9 mouse cellular contexts compared by ENCODE assay signal in the genomic region with DNA sequence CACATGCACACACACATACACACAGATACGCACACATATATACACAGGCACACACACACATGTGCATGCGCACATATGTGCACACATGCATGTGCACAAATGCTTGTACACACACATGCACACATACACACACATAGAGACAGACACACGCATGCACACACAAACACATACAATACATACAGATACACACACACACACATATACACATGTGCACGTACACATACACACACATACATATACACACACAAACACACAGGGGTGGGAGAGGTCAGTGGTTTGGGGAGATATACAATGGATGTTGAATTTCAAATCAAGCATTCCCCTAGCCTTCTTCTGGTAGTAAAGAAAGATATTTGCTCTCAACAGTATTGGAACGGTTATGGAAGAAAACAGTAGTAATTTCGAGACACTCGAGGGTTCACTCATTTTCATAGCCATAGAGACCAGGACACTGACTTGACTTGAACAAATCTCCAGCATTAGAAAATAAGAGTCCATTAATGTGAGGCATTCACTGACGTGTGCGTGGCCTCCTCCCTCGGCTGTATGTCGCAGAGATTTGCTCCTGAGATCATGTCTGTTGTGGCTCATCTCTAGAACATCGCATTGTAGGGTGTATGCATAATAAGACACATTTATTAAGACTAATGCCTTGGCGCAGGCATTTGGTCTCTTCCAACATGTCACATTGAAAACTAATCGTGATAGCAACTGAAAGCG.
A peak's percentile ranks its signal among the peaks of the same experiment; 100 is the strongest.
DNase-seq lines count a peak whose midpoint lies in the region; ATAC-seq and TF ChIP-seq lines count a peak whose summit lies in the region.
"Had no signal": no experiment of that assay in that cellular context is flagged by ENCODE, and none has a peak within 500 bp of the region (broad histone marks: within the 10 kb centered on the region; RNA-seq: fewer than 3 reads in every experiment).

No protein-coding gene starts in this region.

- no peak overlapping the region for H3K4me3 ChIP-seq in heart, embryonic 11.5 days (ENCODE audit: low read depth, low read length)
- no peak overlapping the region for H3K4me3 ChIP-seq in limb, embryonic 11.5 days (ENCODE audit: low read depth, low read length)
- no peak overlapping the region for H3K4me3 ChIP-seq in limb, embryonic 10.5 days
- peak overlapping the region; percentile 7 for H3K4me3 ChIP-seq in embryonic facial prominence, embryonic 15.5 days (replicated peaks)
- no peak overlapping the region for H3K4me3 ChIP-seq in myocyte
- H3K4me3 ChIP-seq: heart, embryonic 12.5 days had no signal

- no peaks in the 10 kb centered on the region for H3K79me2 ChIP-seq in myocyte (ENCODE audit: control insufficient read depth, insufficient read depth)

- no peak overlapping the region for H3K9ac ChIP-seq in heart, embryonic 11.5 days (ENCODE audit: low read depth, low read length)
- H3K9ac ChIP-seq in limb, embryonic 11.5 days (ENCODE audit: low read length) = no peak overlapping the region
- H3K9ac ChIP-seq in embryonic facial prominence, embryonic 15.5 days = no peak overlapping the region
- H3K9ac ChIP-seq: heart, embryonic 12.5 days had no signal

- H3K27ac ChIP-seq in heart, embryonic 11.5 days (ENCODE audit: low read depth, low read length) = no peak overlapping the region
- no peak overlapping the region for H3K27ac ChIP-seq in limb, embryonic 11.5 days (replicated peaks; ENCODE audit: low read depth, low read length)
- no peak overlapping the region for H3K27ac ChIP-seq in limb, embryonic 10.5 days
- no peak overlapping the region for H3K27ac ChIP-seq in embryonic facial prominence, embryonic 15.5 days (replicated peaks)

- peak; percentile 54 for DNase-seq in heart, adult 11 months
- peak; percentile 19 for DNase-seq in limb, embryonic 11.5 days (ENCODE audit: low spot score)
- DNase-seq in limb, embryonic 10.5 days (ENCODE audit: low spot score) = no peak
- no peak for DNase-seq in spleen, postnatal 14 days (ENCODE audit: low spot score in 2 of 2)
- DNase-seq in urinary bladder, postnatal 14 days (ENCODE audit: low spot score) = no peak

- no peaks in the 10 kb centered on the region for H3K27me3 ChIP-seq in heart, embryonic 11.5 days (ENCODE audit: control insufficient read depth, insufficient read depth, low read length)
- H3K27me3 ChIP-seq in limb, embryonic 11.5 days (ENCODE audit: control insufficient read depth, insufficient read depth, low read length) = no peaks in the 10 kb centered on the region
- H3K27me3 ChIP-seq in limb, embryonic 10.5 days (ENCODE audit: low read depth, poor library complexity, severe bottlenecking) = no peaks in the 10 kb centered on the region
- H3K27me3 ChIP-seq in embryonic facial prominence, embryonic 15.5 days = no peaks in the 10 kb centered on the region
- no peaks in the 10 kb centered on the region for H3K27me3 ChIP-seq in myocyte (ENCODE audit: control insufficient read depth, insufficient read depth, insufficient read length)
- H3K27me3 ChIP-seq: heart, embryonic 12.5 days had no signal

- H3K36me3 ChIP-seq in heart, embryonic 11.5 days (ENCODE audit: control insufficient read depth, insufficient read depth, low read length) = no peaks in the 10 kb centered on the region
- H3K36me3 ChIP-seq in limb, embryonic 11.5 days (ENCODE audit: control insufficient read depth, insufficient read depth, low read length) = peaks cover 3% of the 10 kb centered on the region; the same call in 1 of the 2 replicates
- H3K36me3 ChIP-seq in limb, embryonic 10.5 days = peaks cover 47% of the 10 kb centered on the region
- H3K36me3 ChIP-seq in embryonic facial prominence, embryonic 15.5 days = no peaks in the 10 kb centered on the region
- H3K36me3 ChIP-seq in myocyte (ENCODE audit: control insufficient read depth, insufficient read depth) = no peaks in the 10 kb centered on the region
- H3K36me3 ChIP-seq: heart, embryonic 12.5 days had no signal

- H3K4me1 ChIP-seq in heart, embryonic 11.5 days (ENCODE audit: control insufficient read depth, insufficient read depth, low read length) = no peaks in the 10 kb centered on the region
- H3K4me1 ChIP-seq in limb, embryonic 11.5 days (ENCODE audit: control insufficient read depth, insufficient read depth, low read length) = no peaks in the 10 kb centered on the region
- H3K4me1 ChIP-seq in limb, embryonic 10.5 days = no peaks in the 10 kb centered on the region
- no peaks in the 10 kb centered on the region for H3K4me1 ChIP-seq in embryonic facial prominence, embryonic 15.5 days
- H3K4me1 ChIP-seq: heart, embryonic 12.5 days had no signal

- no peaks in the 10 kb centered on the region for H3K9me3 ChIP-seq in heart, embryonic 11.5 days (replicated peaks; ENCODE audit: control insufficient read depth, low read length)
- no peaks in the 10 kb centered on the region for H3K9me3 ChIP-seq in limb, embryonic 11.5 days (ENCODE audit: control insufficient read depth, low read length)
- H3K9me3 ChIP-seq in limb, embryonic 10.5 days (replicated peaks) = no peaks in the 10 kb centered on the region
- H3K9me3 ChIP-seq in embryonic facial prominence, embryonic 15.5 days (replicated peaks) = no peaks in the 10 kb centered on the region
- H3K9me3 ChIP-seq: heart, embryonic 12.5 days had no signal

- no peak for TF ChIP-seq POLR2A in myocyte (IDR thresholded peaks at IDR 0.05; ENCODE audit: insufficient read length, low read depth)

- no peak overlapping the region for H3ac ChIP-seq in myocyte (ENCODE audit: control insufficient read depth, insufficient read length)

- 74% methylated on average over 15 of the region's 15 CpGs for WGBS in heart, embryonic 11.5 days (ENCODE audit: insufficient replicate concordance)
- 84% methylated on average over 15 of the region's 15 CpGs for WGBS in limb, embryonic 11.5 days
- 85% methylated on average over 15 of the region's 15 CpGs for WGBS in limb, embryonic 10.5 days
- 72% methylated on average over 15 of the region's 15 CpGs for WGBS in embryonic facial prominence, embryonic 15.5 days

- no peak for ATAC-seq in heart, embryonic 11.5 days (replicated peaks; ENCODE audit: insufficient number of reproducible peaks, low FRiP score, low TSS enrichment)
- ATAC-seq in limb, embryonic 11.5 days (ENCODE audit: insufficient number of reproducible peaks, low FRiP score, low TSS enrichment, low read depth) = no peak; the same call in 1 of the 2 replicates
- no peak for ATAC-seq in embryonic facial prominence, embryonic 15.5 days (ENCODE audit: insufficient number of reproducible peaks, low FRiP score, low TSS enrichment, low read depth)

- H3K4me2 ChIP-seq in heart, embryonic 11.5 days = no peak overlapping the region
- no peak overlapping the region for H3K4me2 ChIP-seq in limb, embryonic 11.5 days (ENCODE audit: low read depth, severe bottlenecking)
- H3K4me2 ChIP-seq in embryonic facial prominence, embryonic 15.5 days (replicated peaks) = peak overlapping the region; percentile 30
- peak overlapping the region; percentile 45 for H3K4me2 ChIP-seq in myocyte (ENCODE audit: low read depth)
- H3K4me2 ChIP-seq: heart, embryonic 12.5 days had no signal

TF ChIP-seq in myocyte, 11 proteins besides CTCF, POLR2A, EP300 and RAD21:
- TF ChIP-seq REST (IDR thresholded peaks at IDR 0.05; ENCODE audit: insufficient read depth, insufficient read length) = no peak
- TF ChIP-seq TCF12 (IDR thresholded peaks at IDR 0.05; ENCODE audit: insufficient read depth, poor library complexity, severe bottlenecking) = no peak
- no peak for TF ChIP-seq TCF3 (IDR thresholded peaks at IDR 0.05; ENCODE audit: insufficient read length, low read depth)
- TF ChIP-seq POLR2AphosphoS2 (IDR thresholded peaks at IDR 0.05; ENCODE audit: insufficient read length, low read depth) = no peak
- no peak for TF ChIP-seq MYOD1 (IDR thresholded peaks at IDR 0.05; ENCODE audit: control insufficient read depth in 1 of 3, insufficient read length in 2 of 3, low read depth in 2 of 3)
- TF ChIP-seq E2F4 (IDR thresholded peaks at IDR 0.05; ENCODE audit: insufficient read depth) = no peak
- no peak for TF ChIP-seq SRF (IDR thresholded peaks at IDR 0.05; ENCODE audit: control insufficient read depth, insufficient read length, low read depth)
- no peak for TF ChIP-seq MAX (IDR thresholded peaks at IDR 0.05; ENCODE audit: low read depth)
- no peak for TF ChIP-seq MYOG (IDR thresholded peaks at IDR 0.05; ENCODE audit: control insufficient read depth in 1 of 3, insufficient read depth in 1 of 3, insufficient read length in 2 of 3, low read depth in 2 of 3)
- TF ChIP-seq CEBPB (IDR thresholded peaks at IDR 0.05; ENCODE audit: insufficient read depth, poor library complexity, severe bottlenecking) = no peak
- no peak for TF ChIP-seq USF1 (IDR thresholded peaks at IDR 0.05; ENCODE audit: low read depth)

Comparison
In these comparisons a context has a peak if more than half of its experiments do, and no peak if none do; other contexts are left out.
1. DNase-seq: peak in heart, adult 11 months (single experiment) and limb, embryonic 11.5 days (single experiment); none in limb, embryonic 10.5 days (single experiment), spleen, postnatal 14 days (0 of 2) and urinary bladder, postnatal 14 days (single experiment).
2. H3K4me2 ChIP-seq: peak in embryonic facial prominence, embryonic 15.5 days (single experiment) and myocyte (single experiment); none in heart, embryonic 11.5 days (single experiment) and limb, embryonic 11.5 days (single experiment).